Mouse (Mus musculus): ENCODE measurements around the gene Clec4a3.
"Not testable (repeated sequence)": the region's sequence is repeated elsewhere in the genome, so short reads cannot be mapped to it uniquely, and the experiment has no call there.

Clec4a3 gene

DNA sequence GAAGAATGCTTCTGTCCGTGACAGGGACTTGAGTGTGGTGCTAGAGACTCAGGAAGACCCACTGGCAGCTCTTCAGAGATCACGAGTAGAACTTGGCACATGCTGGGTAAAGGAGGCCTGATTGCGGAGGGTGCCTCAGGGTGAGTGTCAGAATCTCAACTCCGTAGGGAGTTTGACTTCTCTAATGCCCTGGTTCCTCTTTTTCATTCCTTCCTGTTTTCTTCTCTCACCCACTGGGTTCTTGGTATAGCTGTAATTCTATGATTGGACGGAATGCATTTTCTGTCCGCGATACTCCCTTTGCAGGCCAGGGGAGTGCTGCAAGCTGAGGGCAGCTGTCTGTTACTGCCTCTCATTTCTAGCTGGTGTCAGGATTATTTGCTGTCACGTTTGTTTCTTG, at the start of gene Clec4a3:
Gene Clec4a3, plus strand, starts transcription at position 115 of the 400 bp plus-strand sequence.
- DNase-seq (ENCODE audit: low read depth), result no peak

DNA sequence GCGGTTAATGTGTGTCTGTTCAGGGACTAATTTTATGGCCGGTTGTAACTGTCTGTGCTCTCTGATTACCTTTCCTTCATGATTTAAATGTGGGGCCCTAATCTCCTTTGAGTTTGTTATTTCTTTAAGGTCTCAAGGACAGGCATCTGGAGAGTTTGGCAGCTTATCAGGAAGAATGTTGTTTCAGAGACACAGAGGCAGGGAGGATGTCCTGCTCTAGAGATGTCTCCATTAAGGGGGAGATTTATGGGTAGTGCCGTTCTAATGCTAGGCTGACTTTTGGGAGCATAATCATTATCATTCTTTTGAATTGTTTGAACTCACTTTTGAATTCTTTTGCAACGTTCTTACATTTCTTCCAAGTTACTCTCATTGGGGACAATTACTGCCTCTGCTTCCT, 32.4 kb upstream of the Clec4a3 start:
- DNase-seq (ENCODE audit: low read depth), result no peak

DNA sequence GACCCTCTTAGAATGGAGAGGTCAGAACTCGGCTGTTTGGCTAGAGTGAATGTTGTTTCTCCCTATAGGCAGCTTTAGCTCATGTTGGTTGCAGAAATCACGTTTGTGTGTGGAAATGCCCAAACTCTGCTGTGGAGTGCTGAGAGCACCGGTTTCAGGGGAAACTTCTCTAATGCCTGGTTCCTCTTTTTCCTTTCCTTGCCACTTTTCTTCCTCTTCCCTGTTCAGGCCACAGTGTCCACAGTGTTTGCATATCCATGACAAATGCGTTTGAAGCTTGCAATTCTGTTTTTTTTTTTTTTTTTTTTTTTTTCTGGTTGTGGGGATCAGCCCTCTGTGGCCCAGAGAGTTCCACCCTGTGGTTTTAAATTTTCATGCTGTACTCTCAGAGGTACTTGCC, 30.9 kb upstream of the Clec4a3 start, which contains the start of gene Clec4a1:
Gene Clec4a1, plus strand, starts transcription at position 398 of the 400 bp plus-strand sequence.
- DNase-seq (ENCODE audit: low read depth), result peak; percentile 19

- peak; percentile 46 for DNase-seq (ENCODE audit: low read depth)
These were observed 17.5 kb upstream of the Clec4a3 start for GRCm38 (mm10) chr6:122934845-122935244.

GRCm38 (mm10) chr6:122939618-122940017, 12.7 kb upstream of the Clec4a3 start:
- DNase-seq (ENCODE audit: low read depth), result no peak

- no peak for DNase-seq (ENCODE audit: low read depth)
These were observed 5.6 kb upstream of the Clec4a3 start for GRCm38 (mm10) chr6:122946760-122947159.

DNA sequence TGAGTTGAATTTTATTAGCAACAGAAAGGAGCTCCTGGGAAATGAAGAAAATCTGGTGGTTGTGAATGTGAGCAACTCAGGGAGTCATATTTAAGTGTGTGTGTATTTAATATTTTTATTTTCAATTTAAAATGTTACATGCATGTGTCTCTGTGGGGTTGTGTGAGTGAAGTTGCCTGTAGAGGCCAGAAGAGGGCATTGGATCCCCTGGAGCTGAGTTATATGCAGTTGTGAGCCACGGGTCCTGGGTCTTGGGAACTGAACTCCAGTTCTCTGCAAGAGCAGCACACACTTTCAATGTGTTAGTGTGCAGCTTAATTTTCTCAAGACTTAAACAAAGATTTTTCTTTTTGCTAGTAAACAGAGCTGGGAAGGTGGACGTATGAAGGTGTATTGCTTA, 12.2 kb downstream of the Clec4a3 start:
- peak; percentile 47 for DNase-seq (ENCODE audit: low read depth)

GRCm38 (mm10) chr6:122969048-122969447, 16.7 kb downstream of the Clec4a3 start:
- DNase-seq (ENCODE audit: low read depth), result no peak

DNA sequence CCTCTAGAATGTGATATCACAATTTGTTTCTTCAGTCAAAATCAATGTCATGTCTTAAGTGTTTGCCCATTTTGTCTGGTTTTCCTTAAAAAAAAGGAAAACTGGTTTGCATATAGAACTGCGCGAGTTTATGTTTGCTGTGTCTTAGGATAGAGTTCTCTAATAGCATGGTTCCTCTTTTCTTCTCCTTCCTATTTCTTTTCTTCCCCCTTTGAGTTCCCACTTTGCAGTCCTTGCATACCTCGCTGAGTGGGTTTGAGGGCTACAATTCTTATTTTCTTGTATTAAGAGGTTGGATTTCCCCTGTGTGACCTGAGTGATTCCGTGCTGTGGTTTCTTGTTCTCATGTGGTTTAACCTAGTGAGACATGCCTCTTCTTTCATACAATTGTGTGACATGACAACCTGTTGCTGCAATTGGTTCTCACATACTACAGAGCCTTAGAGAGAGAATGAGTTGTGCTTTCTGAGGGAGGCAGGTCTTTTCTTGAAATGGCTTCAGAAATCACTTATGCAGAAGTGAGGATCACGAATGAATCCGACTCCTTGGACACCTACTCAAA, 37.6 kb downstream of the Clec4a3 start, which contains the start of gene Clec4a4:
Gene Clec4a4, plus strand, starts transcription at position 492 of the 562 bp plus-strand sequence.
- no peak for DNase-seq (ENCODE audit: low read depth)

DNA sequence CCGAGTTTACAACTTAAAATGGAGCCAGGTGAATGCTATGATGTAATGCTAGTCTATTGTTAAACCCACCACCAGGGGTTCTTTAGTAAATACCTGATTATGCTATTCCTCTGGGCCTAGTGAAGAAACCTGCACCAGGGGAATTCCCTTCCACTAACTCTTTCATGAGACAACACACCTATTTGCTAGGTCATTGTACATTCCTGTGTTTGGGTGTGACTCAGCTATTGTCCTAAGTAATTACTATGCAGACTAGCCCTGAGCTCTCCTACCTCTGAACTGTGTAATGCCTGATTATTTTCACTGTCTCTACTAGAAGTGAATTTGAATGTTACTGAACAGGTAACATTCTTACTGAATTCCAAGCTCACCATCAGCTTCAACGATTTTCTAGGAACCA, 52.4 kb downstream of the Clec4a3 start:
- DNase-seq (ENCODE audit: low read depth), result not testable (repeated sequence)

GRCm38 (mm10) chr6:123005591-123005990, 53.3 kb downstream of the Clec4a3 start:
- peak; percentile 49 for DNase-seq (ENCODE audit: low read depth)
